Mouse (Mus musculus) leukemia stem cell, adult 10-12 weeks (primary cell): ENCODE results near the gene Kif20b. TPM values are rescaled to one million over a fixed set of nuclear protein-coding genes. Genes with fewer than 3 reads are reported as not detected.

ENCODE experiments used
- polyA plus RNA-seq: library from polyadenylated mRNA; stranded (reverse); fragments of >175 nt; gene quantifications from 2 replicates; pipeline ENCODE4 v1.2.3, GENCODE M21; 2012; ENCODE audit warnings: low replicate concordance

The Kif20b gene
- 0.35 and 3.1 TPM in 2 replicates for polyA plus RNA-seq

GRCm38 (mm10) chr19:34921652-34922602, at the start of gene Kif20b:
Gene Kif20b (plus strand): TSS chr19:34922361.

GRCm38 (mm10) chr19:34878603-34879541, 43.3 kb upstream of the Kif20b start, which contains the start of gene Pank1:
Gene Pank1 (minus strand): TSS chr19:34879455.

Other genes with a start within 250 kb of the Kif20b start
- 0.05 TPM in 1 of 2 replicates, not detected in the other for gene Slc16a12, start 175.1 kb upstream of the Kif20b start, polyA plus RNA-seq
- gene Pank1, start 42.9 kb upstream of the Kif20b start, polyA plus RNA-seq = 1.0 and 1.4 TPM in 2 replicates